Mouse (Mus musculus) left cerebral cortex, adult 8-10 months (tissue): ENCODE measurements at regions not wholly inside any gene's neighbourhood (a gene's known extent, or its start where the extent isn't known, plus 50 kb on each side); places are given as distances from the start of the nearest gene placed in this dataset.

Experiments
- DNase-seq, 2 experiments: peaks; one replicate each; pipeline ENCODE4 v3.0.0; 2022; ENCODE audit warnings: low spot score in 2 of 2

GRCm38 (mm10) chr1:88959715-88960114 lies 110.5 kb upstream of the Sh3bp4 start:
- DNase-seq = no peak

DNA sequence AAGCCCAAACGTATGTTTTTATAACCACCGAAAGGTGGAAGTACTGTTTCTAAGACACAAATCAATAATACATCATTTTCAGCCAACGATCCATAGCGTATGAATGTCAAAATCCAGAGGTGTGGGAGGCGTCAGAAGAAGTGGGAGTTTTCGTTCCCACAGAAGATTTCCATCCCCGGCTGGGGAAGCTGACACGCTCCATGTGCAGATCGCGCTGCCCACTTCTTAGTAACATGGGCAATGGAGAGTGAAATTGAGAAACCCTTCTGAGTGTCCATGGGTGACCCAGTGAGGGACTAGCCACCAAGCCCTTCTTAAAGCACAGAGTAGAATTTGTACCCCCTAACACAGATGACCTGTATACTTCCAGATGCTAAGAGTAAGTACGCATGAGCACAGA lies 110.1 kb upstream of the Sh3bp4 start:
- DNase-seq = no peak

DNA sequence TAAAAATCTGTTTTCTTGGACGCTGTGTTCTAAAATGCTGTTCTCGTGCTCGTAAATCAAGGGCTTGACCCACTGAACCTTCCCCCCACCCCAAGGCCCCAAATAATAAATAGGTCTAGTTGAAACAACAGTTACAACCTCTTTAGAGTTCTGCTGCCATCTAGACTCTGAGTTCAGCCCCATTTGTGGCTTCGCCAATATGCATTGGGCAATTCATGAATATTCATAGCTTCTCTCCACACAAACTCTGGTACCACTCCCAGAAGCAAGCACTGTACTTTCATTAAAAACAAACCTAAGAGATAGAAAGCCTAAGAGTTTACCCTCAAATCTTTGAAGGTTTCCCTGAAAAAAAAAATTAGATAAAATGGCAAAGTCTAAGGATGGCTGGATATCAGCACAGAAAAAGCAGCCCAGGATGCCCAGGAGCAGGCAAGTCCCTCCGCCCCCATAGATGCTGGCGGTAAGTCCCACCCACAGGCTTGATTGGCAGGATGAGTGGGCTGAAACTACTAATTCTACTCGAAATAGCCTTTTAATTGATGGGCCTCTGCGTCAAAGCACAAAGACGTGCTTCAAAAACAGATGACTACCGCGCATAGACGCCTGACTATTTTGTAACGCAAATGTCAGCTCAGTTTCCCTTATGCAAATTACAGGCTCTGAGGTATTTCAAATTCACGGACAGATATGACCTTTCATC lies 106.0 kb upstream of the Sh3bp4 start:
- DNase-seq = no peak

DNA sequence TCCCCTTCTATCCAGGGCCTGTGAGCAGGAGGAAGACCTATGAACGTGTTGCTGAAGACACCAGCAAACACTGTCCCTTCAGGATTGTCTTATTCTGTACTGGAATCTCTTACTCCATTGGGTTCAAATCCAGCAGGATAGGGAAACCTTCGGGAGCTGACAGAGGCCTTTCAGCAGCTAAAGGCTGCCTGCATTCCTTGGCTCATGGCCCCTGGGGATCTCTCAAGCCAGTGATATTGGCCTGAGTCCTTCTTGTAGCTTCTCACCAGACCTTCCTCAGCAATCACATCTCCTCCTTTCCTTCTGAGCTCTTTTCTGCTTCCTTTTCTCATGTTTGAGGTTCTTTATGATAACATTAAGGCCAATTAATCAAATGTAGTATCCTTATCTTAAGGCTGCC lies 103.8 kb upstream of the Sh3bp4 start:
- DNase-seq = no peak

- DNase-seq = no peak
Observed at GRCm38 (mm10) chr1:88968142-88968541, 102.1 kb upstream of the Sh3bp4 start.

GRCm38 (mm10) chr1:88969016-88969415 lies 101.2 kb upstream of the Sh3bp4 start:
- DNase-seq = no peak

DNA sequence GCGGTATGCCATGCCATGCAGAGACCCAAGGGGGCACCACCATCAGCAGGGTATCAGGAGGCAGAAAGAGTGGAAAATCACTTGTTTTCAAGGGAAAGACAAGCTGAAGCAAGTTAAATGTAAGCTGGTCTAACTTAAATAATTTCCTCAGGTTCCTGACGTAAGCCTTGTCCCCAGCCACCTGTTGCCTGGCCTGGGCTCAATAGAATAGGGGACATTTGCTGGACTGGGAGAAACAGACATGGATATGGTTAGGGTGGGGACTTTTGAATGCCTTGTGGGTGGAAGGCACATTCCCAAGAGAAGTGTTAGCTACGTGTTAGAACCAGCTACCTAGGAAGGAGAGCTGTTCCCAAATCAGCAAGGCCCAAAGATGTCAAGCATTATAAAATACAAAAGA lies 100.6 kb upstream of the Sh3bp4 start:
- DNase-seq = no peak

- no peak for DNase-seq
Observed at GRCm38 (mm10) chr1:88976101-88976500, 94.1 kb upstream of the Sh3bp4 start.

DNA sequence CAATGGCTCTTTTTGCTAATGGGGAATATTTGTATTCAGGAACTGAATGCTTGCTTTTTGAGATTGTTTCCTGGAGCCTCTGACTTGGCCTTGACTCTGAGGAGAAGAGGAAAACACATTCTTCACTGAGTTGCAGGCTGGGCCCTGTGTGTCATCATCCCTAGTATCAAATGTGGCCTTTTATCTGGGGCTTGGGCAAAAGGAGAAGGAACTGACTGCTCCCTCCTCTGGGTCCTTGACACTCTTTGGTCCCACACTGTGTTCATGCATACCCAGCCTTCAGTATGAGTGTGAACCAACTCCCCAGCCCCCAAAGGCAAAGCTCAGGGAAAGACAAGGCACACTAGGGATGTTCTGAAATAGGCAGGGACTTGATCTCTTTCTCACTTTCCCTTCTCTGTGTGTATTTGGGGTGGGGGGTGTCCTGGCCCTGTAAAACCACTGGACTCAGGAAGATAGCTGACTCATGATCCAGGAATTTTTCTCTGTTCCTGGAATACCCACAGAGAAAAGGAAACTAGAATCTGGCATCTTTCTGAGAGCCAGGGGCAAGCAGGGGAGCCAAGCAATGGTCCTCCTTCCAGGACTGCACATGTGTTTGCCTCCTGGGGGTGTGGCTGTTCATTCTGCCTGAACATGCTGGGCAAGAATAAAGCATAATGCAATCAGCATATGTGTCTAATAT lies 82.1 kb upstream of the Sh3bp4 start:
- no peak for DNase-seq

GRCm38 (mm10) chr1:88994588-88995331 lies 75.5 kb upstream of the Sh3bp4 start:
- DNase-seq = no peak

DNA sequence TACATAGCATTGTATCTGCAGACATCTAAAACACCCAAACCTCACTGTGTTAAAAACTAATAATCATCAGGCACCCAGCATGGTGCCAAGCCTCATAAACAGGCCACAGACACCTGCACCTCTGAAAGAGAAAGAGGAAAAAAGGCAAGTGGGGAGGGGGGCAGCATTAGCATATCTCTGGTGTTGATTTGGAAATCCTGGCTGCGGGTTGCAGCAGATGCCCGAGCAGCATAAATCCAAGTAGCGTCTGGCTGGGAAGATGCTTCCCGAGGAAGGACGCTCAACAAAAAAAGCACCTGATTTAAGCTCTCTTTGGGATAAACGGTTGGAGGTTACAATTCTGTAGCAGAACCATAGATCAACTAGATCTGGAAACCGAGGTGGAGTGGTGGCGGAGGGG lies 74.3 kb upstream of the Sh3bp4 start:
- no peak for DNase-seq

DNA sequence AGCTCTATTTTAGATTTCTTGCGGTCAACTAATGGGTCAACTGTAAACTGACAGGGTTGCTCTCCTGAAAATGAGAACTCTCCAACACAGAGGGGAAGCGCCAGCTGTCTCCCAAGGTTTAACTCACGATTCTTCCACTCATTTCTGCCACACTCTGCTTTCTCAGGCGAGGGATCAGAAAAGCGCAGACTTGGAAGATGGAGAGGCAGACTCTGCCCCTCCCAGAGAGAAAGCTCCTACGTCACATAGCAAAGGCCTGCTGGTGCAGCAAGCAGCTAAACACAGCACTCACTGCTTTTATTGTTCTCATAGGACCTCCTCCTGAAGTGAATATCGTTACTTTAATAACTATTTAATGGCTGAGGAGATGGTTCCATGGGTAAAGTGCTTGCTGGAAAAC lies 73.6 kb upstream of the Sh3bp4 start:
- no peak for DNase-seq

DNA sequence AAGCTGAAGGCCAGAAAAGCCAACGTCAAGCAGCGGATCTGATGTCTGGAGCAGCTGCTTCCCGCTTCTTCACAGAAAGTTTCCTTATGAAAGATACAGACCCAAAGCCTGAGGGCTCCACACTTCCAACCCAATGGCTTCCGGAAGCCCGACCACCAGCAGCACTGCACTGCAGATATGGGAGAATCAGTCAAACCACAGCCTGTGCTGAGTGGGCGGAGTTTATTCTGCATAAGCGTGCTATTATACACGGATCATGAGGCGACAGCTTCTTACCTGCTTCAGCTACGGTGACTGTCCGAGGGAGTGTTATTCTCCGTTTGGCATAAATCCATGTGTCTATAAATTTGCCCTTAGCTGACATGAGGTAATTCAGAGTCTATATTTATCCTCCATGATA lies 72.4 kb upstream of the Sh3bp4 start:
- no peak for DNase-seq

GRCm38 (mm10) chr1:89002326-89002725 lies 67.9 kb upstream of the Sh3bp4 start:
- no peak for DNase-seq

DNA sequence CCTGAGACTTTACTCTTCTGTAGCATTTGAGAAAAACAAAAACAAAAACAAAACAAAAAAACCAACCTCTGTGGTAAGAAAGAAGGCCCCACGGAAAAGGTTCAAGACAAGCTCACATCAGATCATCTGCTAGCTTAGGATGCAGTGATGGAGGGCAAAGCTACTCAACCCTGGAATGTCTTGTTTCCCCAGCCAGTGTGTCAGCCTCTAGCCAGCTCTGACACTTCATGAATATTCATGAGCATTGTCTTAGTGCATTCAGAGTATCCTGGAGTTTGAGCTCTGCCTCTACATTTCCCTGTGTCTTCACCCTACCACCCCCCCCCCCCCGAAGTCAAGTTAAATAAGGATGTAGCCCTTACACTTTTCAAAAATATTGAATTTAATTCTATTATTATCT lies 66.5 kb upstream of the Sh3bp4 start:
- DNase-seq = no peak

DNA sequence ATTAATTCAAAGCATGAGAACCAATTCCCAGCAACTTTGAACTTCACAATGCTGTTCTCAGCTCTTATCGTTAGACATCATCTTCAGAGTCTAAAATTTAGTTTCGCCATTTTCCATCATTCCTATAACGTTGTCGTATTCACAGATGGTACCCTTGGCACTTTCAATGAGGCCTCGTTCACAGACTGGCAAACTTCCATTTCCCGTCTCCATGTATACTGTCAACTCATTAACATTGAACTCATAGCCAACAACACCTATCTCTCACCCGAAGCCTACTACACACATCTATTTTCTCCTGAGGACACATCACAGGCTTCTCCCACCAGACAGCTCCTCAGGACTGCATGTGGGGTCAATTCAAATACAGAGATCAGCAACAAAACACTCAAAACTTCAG lies 62.7 kb upstream of the Sh3bp4 start:
- no peak for DNase-seq

GRCm38 (mm10) chr1:89010170-89010569 lies 60.0 kb upstream of the Sh3bp4 start:
- DNase-seq = no peak

DNA sequence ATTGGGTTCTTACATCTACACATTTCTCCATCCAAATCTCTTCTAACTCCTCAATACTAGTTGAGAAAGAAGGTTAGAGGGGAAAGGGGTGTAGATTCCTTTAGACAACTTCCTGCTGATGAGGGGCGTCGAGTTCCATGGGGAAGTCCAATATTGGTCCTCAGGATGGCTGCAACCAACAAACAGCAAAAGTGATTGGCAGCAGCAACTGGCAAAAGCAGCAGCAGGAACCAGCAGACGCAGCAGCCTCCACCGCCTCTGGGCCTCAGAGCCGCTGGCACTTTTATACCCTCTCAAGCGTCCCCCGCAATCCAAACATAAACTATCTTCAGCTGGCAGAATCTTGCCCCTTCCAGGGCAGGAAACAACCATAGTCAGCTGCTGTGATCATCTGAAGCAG lies 58.8 kb upstream of the Sh3bp4 start:
- DNase-seq = no peak

DNA sequence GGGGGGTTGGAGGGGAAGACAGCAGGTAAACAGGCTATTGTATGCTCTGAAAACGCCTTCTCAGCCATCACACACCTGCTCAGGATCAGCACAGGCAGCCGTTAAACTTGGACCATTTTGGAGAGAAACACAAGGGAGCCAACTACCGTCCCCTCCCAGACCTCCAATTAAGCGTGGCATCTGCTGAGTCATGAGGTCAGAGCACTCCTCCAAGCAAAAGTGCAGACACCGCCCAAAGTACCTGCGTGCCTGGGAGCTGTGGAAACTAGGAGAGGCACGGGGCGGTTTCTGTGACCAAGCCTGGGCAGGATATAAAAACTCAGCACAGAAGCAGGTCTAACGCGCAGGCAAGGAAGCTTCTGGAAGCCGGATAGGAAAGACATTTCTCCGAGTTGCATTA lies 54.8 kb upstream of the Sh3bp4 start:
- DNase-seq = no peak

- DNase-seq = no peak
Observed at GRCm38 (mm10) chr1:89015845-89016244, 54.4 kb upstream of the Sh3bp4 start.

GRCm38 (mm10) chr1:89019778-89020373 lies 50.3 kb upstream of the Sh3bp4 start:
- no peak for DNase-seq
